Mouse (Mus musculus) frontal cortex, postnatal 10 days (tissue): Measurements from ENCODE around the gene Wwox.

ENCODE experiments used
- DNase-seq, 2 experiments: peaks; one replicate each; pipeline ENCODE4 v3.0.0; 2022; ENCODE audit warnings: low spot score in 2 of 2, mixed read lengths in 1 of 2

Wwox gene

DNA sequence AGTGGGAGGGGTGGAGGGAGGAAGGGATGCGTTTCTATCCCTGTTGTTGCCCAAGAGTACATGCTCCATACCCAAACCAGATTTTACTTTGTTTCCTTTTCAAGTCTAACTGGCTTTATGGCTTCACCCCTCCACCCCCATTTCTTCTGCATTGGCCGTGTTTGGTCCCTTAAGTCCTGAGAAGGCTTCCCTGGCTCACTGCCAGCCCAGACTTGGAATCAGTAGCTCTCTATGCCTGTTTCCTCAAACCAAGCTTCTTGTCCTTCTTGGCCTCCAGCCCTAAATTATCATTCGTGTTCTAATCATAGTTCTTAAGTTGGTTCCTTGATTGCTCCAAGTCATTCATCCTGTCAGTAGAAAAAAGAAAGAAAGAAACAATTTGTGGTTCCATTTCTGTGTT is 777.3 kb downstream of the Wwox start:
- DNase-seq, result no peak

- no peak for DNase-seq
Observed at GRCm38 (mm10) chr8:115222545-115222944, 783.1 kb downstream of the Wwox start.

- no peak for DNase-seq
Observed at GRCm38 (mm10) chr8:115226781-115227583, 787.5 kb downstream of the Wwox start.

DNA sequence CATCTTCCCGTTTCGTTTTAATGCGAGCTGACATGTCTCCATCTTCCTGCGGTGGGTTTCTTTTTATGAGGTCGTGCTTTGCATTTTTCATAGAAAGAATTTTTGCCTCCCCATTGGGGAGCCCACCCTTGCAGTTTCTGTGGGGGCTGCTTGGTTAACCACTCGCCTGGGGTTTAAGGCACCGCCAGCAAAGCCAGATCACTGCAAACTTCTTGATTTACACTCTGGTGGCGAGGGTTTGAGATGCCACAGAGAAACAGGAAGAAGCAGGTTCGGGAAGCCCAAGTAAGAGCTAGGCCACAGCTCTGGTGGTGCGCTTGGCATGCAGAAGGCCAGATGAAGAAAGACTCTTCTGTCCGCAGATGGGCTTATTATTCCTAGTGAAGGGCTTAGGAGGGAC is 789.4 kb downstream of the Wwox start:
- no peak for DNase-seq

- DNase-seq, result no peak
Observed at GRCm38 (mm10) chr8:115234068-115234467, 794.6 kb downstream of the Wwox start.

GRCm38 (mm10) chr8:115237596-115237995 is 798.1 kb downstream of the Wwox start:
- DNase-seq, result no peak

- no peak for DNase-seq
Observed at GRCm38 (mm10) chr8:115243465-115244027, 804.1 kb downstream of the Wwox start.

DNA sequence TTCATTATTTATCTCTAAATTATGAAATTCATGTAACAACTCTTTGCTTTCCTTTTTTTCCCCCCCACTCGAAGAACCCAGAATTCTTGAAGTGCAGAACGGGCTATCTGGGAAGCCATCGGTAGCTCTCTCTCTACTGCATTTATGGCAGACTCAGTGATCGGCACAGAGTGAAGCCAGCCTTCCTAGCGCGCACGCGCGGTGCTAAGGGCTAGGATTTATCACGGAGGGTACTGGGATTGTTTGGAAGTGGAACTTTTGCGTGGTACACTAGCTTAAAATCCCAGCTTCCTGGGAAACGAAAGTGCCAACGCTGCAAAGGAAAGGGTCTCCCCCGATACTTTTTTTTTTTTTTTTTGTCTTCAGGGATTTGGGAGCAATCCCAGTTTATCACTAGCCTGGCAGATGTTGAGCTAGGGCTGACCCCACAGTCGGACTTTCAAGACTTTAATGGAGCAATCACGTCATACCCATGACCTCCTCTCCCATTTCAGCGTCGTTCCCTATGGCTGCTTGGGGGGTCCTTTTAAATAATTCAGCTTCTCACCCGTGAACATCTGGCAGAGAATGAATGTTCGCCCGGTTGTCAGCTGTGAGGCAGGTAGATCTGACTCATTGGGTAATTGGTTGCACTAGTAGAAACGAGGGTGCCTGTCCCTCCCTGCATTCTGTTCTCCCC is 810.4 kb downstream of the Wwox start:
- no peak for DNase-seq

GRCm38 (mm10) chr8:115255550-115255949 is 816.1 kb downstream of the Wwox start:
- no peak for DNase-seq

GRCm38 (mm10) chr8:115257417-115257816 is 818.0 kb downstream of the Wwox start:
- no peak for DNase-seq

DNA sequence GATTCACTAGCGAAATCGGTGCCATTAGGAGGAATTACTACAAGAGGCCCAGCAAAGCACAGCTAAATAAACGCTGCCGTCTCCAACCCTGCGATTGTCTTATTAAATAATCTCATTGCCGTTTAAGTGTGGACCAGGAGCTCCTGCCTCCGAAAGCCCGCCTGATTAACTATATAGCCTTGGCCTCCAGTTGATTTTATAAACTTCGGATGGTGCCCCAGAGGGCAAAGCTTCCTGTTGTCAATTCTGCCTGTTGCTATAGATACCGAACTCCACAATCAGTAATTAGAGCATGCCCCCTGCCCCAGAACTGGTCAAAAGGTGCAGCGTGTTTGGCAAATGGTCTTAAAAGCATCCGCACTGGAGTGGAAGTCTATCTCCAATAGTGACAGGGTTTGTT is 820.4 kb downstream of the Wwox start:
- no peak for DNase-seq

DNA sequence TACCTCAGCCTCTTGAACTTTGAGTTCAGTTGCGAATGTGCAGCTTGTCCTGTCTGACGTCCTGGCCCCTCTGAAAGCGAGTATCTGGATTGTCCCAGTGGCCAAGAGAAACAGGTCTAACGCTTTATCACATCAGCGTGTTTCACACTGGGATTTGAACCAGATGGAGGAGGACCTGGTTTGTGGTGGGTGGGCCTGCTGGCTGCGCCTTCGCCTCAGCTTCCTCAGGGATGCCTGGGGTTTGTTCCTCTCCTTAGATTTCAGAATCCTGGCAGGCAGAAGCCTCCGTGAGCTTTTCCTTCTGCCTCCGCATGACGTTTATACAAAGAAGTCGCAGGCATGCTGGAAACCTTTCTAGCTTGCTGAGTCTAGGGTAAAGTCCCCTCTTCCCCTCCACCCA is 827.7 kb downstream of the Wwox start:
- DNase-seq, result no peak

DNA sequence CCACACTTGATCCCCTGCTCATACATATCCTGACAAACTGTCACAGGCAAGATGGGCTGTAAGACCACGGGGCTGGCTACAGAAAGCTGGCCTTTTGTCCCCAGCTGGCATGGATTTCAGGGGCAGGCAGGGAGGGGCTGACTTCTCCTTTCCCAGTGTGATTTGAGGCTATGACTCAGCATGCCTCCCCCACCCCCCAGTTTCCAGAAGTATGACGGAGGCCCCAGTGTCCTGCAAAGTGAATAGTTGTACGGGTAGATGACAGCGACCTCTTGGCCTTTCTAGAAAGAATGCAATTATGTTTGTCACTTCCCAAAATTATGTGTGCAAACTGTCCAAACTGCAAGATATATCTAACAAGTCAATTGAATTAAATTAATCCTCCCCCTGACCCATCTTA is 830.1 kb downstream of the Wwox start:
- DNase-seq, result no peak

DNA sequence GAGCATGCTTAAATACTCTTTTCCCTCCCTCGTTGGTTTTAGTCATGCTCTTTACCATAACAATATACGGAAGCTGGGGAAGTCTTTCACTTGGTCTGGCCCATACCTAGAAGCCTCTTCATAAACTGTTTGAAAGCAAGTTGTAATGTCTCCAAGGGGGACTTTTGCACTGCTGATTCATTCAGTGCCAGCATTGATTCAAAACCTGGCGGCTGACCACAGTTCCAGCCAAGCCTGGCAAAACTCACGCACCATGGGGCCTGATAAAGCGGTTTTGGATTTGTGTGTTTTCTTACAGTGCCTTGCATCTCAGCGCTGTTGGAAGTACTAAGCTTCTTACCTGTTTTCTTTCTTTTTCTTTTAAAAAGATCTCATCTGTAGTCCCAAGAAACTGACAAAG is 834.5 kb downstream of the Wwox start:
- no peak for DNase-seq

GRCm38 (mm10) chr8:115276281-115276680 is 836.8 kb downstream of the Wwox start:
- DNase-seq, result no peak

GRCm38 (mm10) chr8:115278291-115278690 is 838.8 kb downstream of the Wwox start:
- DNase-seq, result no peak

DNA sequence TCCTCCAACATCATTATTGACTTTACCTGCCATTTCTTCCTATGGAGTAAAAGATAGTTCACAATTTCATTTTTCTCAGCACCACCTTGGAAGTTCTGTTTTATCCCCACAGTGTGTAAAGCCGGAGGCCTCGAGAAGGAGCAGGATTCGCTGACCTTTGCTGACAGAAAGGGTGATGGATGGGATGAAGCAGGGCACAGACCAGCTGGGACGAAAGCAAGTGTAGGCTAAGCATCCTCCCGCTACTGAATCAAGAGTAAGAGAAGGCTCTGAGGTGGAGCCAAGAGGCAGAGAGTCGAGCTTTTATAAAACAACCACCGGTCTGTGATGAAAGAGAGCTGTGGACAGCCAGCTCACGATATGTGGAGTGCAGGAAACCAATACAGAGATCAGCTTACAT is 850.8 kb downstream of the Wwox start:
- no peak for DNase-seq

GRCm38 (mm10) chr8:115296760-115297159 is 857.3 kb downstream of the Wwox start:
- no peak for DNase-seq

- no peak for DNase-seq
Observed at GRCm38 (mm10) chr8:115302484-115302883, 863.0 kb downstream of the Wwox start.

- no peak for DNase-seq
Observed at GRCm38 (mm10) chr8:115307412-115307811, 868.0 kb downstream of the Wwox start.

DNA sequence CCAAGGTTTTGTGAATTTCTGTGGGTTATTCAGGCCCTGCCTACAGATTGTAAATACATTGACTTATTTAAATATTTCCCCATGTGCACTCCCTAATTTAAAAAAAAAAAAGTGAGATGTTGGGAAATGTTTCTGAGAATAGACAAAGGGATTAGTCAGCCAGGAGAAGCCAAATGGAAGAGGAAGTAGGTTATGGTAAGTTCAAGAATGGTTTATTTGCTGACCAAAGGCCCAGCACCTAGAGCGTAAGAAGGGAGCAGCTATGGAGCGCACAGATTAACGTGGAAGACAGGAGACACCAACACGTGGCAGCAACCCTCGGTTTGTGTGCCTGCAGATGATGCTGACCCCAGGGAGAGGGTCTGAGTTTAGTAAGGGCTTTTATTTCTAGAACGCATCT is 871.5 kb downstream of the Wwox start:
- DNase-seq, result no peak

DNA sequence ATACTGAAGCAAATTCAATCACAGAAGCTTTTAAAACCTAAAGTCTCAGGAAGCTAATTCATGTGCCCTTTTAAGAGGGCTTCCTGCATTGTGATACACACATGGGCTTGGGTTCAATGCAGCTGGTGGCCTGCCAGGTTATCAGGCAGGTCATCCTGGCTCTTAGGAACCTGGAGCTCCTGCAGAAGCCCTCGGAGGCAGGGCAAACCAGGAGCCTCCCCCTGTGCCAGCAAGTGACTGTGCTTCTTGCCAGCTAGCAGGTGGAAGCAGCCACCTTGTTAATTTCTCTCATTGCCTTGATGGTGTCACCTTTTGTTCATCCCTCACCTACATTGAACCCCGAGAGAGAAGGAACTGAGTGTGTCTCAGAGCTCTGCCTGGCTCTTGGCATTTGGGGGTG is 872.9 kb downstream of the Wwox start:
- no peak for DNase-seq

DNA sequence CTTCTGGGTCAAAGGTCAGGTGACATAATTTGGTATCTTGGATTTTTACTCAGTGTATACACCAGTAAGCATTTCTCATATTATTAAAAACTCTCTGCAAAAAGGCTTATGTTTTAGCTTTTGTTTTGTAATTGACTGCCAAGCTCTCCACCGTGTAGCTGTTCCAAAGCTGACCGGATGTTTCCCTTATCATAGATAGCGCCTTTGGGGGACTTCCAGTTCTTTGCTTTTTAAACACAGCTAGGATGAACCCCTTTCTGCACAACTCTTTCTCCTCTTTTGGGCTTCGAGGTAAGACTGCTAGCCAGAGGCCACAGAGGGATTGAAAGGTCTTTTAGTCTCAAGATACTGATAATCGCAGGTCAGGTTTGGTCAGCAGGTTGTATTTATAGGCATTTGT is 883.0 kb downstream of the Wwox start:
- DNase-seq, result no peak
